Mouse (Mus musculus) liver, postnatal 0 days (tissue): ENCODE data around the gene Gnb1.

Experiments
- CTCF ChIP-seq: sonication (generic); IDR thresholded peaks from 2 replicates; pipeline ENCODE4 v1.5.1; 2016; ENCODE audit warnings: antibody characterized with exemption, low read depth
- EP300 ChIP-seq: IDR thresholded peaks from 2 replicates; pipeline ENCODE4 v1.6.1; 2016; ENCODE audit warnings: antibody characterized with exemption, low read depth, mild to moderate bottlenecking

DNA sequence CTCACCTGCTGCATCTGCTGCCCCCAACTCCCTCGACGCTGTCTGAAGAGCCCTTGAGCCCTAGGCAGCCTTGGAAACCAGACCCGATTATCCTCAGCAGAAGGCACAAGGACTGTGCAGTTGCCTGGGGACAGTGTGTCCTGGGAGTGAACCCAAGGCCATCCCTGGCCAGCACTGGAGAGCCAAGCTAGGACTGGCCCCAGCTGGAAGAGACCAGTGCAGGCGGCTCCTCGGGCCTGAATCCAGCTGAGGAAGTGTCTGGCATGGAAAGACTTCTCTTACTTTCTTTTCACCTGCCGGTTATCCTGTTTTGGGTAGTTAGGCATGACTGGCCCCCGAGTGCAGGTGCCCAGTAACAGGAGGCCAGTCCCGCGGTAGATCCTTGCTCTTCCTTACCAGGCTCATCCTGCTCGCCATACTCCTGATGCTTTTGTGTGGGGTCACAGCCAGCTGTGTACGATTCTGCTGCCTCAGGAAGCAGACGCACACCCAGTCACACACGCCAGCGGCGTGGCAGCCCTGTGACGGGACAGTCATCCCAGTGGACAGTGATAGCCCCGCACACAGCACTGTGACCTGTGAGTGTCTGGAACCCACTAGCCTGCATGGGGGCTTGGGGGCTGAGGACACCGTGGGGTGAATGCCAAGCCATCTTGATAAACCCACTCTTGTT lies 21.4 kb upstream of the Gnb1 start:
- no peak for TF ChIP-seq CTCF
- TF ChIP-seq EP300: no peak
